Mouse (Mus musculus) ES-Bruce4 (cell line): Measurements from ENCODE around the gene Lca5l. TPM values are rescaled to one million over a fixed set of nuclear protein-coding genes. Genes with fewer than 3 reads are reported as not detected.

Experiments used
- H3K27ac ChIP-seq: 2 replicates; pipeline ENCODE4 v1.5.1; 2012; ENCODE audit warnings: low read length, inconsistent platforms; ENCODE audit not compliant: insufficient read depth
- H3K27me3 ChIP-seq: 2 replicates; pipeline ENCODE4 v1.6.1; 2012; ENCODE audit warnings: mild to moderate bottlenecking, low read length, inconsistent platforms; ENCODE audit not compliant: control insufficient read depth, poor library complexity, insufficient read depth, severe bottlenecking
- H3K36me3 ChIP-seq: 2 replicates; pipeline ENCODE4 v1.6.1; 2012; ENCODE audit warnings: inconsistent platforms, mild to moderate bottlenecking, low read length, moderate library complexity; ENCODE audit not compliant: control insufficient read depth, poor library complexity, insufficient read depth, severe bottlenecking
- H3K4me1 ChIP-seq: one replicate; pipeline ENCODE4 v1.8.1; 2011; ENCODE audit warnings: low read length; ENCODE audit not compliant: control insufficient read depth, insufficient read depth
- H3K4me3 ChIP-seq: 2 replicates; pipeline ENCODE4 v1.5.1; 2011; ENCODE audit warnings: low read depth, mild to moderate bottlenecking, low read length
- H3K9ac ChIP-seq: 2 replicates; pipeline ENCODE4 v1.6.1; 2012; ENCODE audit warnings: low read depth, mild to moderate bottlenecking, inconsistent platforms; ENCODE audit not compliant: poor library complexity, severe bottlenecking
- H3K9me3 ChIP-seq: replicated peaks from 2 replicates; pipeline ENCODE4 v1.6.1; 2012; ENCODE audit warnings: mild to moderate bottlenecking, low read length, inconsistent platforms; ENCODE audit not compliant: control insufficient read depth, poor library complexity, insufficient read depth, severe bottlenecking
- CTCF ChIP-seq: IDR thresholded peaks from one replicate; pipeline ENCODE4 v1.8.1; 2011; ENCODE audit warnings: low read depth, low read length
- EP300 ChIP-seq: IDR thresholded peaks from 2 replicates; pipeline ENCODE4 v1.6.1; 2011; ENCODE audit warnings: low read depth, low read length; ENCODE audit not compliant: insufficient read depth
- POLR2A ChIP-seq: IDR thresholded peaks from one replicate; pipeline ENCODE4 v1.8.1; 2011; ENCODE audit warnings: low read length; ENCODE audit not compliant: insufficient read depth
- polyA plus RNA-seq: library from polyadenylated mRNA; stranded (reverse); fragments of >200 nt; gene quantifications from 2 replicates; pipeline ENCODE4 v1.2.4, GENCODE M21; 2011; ENCODE audit warnings: low read depth; ENCODE audit not compliant: missing spikeins, insufficient read depth, insufficient read length

The Lca5l gene
- polyA plus RNA-seq, 1 experiment, result 0.25 TPM

- no peaks in the 10 kb centered on the region for H3K36me3 ChIP-seq
- H3K9me3 ChIP-seq, result no peaks in the 10 kb centered on the region
- no peaks in the 10 kb centered on the region for H3K4me1 ChIP-seq
- no peak for TF ChIP-seq POLR2A
- TF ChIP-seq EP300, result no peak
- TF ChIP-seq CTCF, result no peak
- no peak overlapping the region for H3K27ac ChIP-seq
- H3K9ac ChIP-seq, result no peak overlapping the region
- no peak overlapping the region for H3K4me3 ChIP-seq
- no peaks in the 10 kb centered on the region for H3K27me3 ChIP-seq
Measured at GRCm38 (mm10) chr16:96229044-96229555, 37.0 kb upstream of the Lca5l start.

GRCm38 (mm10) chr16:96228438-96228837, 36.4 kb upstream of the Lca5l start:
- H3K27me3 ChIP-seq, result no peaks in the 10 kb centered on the region
- TF ChIP-seq POLR2A (no peak), EP300 (no peak), CTCF (no peak)
- H3K4me1 ChIP-seq, result no peaks in the 10 kb centered on the region
- H3K9ac ChIP-seq, result no peak overlapping the region
- H3K9me3 ChIP-seq, result no peaks in the 10 kb centered on the region
- H3K27ac ChIP-seq, result no peak overlapping the region
- H3K4me3 ChIP-seq, result no peak overlapping the region
- no peaks in the 10 kb centered on the region for H3K36me3 ChIP-seq

GRCm38 (mm10) chr16:96222452-96222851, 30.4 kb upstream of the Lca5l start:
- Histone ChIP-seq H3K4me1 (no peaks in the 10 kb centered on the region), H3K9ac (no peak overlapping the region), H3K4me3 (no peak overlapping the region), H3K27ac (no peak overlapping the region), H3K9me3 (no peaks in the 10 kb centered on the region), H3K36me3 (no peaks in the 10 kb centered on the region), H3K27me3 (no peaks in the 10 kb centered on the region)
- TF ChIP-seq EP300 (no peak), CTCF (no peak), POLR2A (no peak)

- H3K4me1 ChIP-seq, result no peaks in the 10 kb centered on the region
- no peak overlapping the region for H3K4me3 ChIP-seq
- no peaks in the 10 kb centered on the region for H3K36me3 ChIP-seq
- TF ChIP-seq EP300 (no peak), CTCF (no peak), POLR2A (no peak)
- H3K27me3 ChIP-seq, result no peaks in the 10 kb centered on the region
- no peaks in the 10 kb centered on the region for H3K9me3 ChIP-seq
- no peak overlapping the region for H3K9ac ChIP-seq
- H3K27ac ChIP-seq, result no peak overlapping the region
Measured at GRCm38 (mm10) chr16:96221959-96222358, 29.9 kb upstream of the Lca5l start.

GRCm38 (mm10) chr16:96221491-96221890, 29.4 kb upstream of the Lca5l start:
- no peaks in the 10 kb centered on the region for H3K27me3 ChIP-seq
- H3K27ac ChIP-seq, result no peak overlapping the region
- TF ChIP-seq CTCF (no peak), POLR2A (no peak), EP300 (no peak)
- no peaks in the 10 kb centered on the region for H3K4me1 ChIP-seq
- H3K9ac ChIP-seq, result no peak overlapping the region
- no peak overlapping the region for H3K4me3 ChIP-seq
- H3K36me3 ChIP-seq, result no peaks in the 10 kb centered on the region
- no peaks in the 10 kb centered on the region for H3K9me3 ChIP-seq

- no peak overlapping the region for H3K27ac ChIP-seq
- H3K4me1 ChIP-seq, result no peaks in the 10 kb centered on the region
- no peaks in the 10 kb centered on the region for H3K27me3 ChIP-seq
- H3K36me3 ChIP-seq, result no peaks in the 10 kb centered on the region
- no peak overlapping the region for H3K4me3 ChIP-seq
- no peak for TF ChIP-seq CTCF
- no peak for TF ChIP-seq EP300
- TF ChIP-seq POLR2A, result no peak
- no peak overlapping the region for H3K9ac ChIP-seq
- H3K9me3 ChIP-seq, result no peaks in the 10 kb centered on the region
Measured at GRCm38 (mm10) chr16:96213027-96213426, 21.0 kb upstream of the Lca5l start.
